Mouse (Mus musculus) brain, adult 2 months (tissue): ENCODE measurements around the gene Dmrtc1b.
"Not testable (repeated sequence)": the region's sequence is repeated elsewhere in the genome, so short reads cannot be mapped to it uniquely, and the experiment has no call there.

Source experiments
- DNase-seq: peaks from one replicate; pipeline ENCODE4 v3.0.0; 2011; ENCODE audit warnings: low read depth, low spot score

Dmrtc1b gene

DNA sequence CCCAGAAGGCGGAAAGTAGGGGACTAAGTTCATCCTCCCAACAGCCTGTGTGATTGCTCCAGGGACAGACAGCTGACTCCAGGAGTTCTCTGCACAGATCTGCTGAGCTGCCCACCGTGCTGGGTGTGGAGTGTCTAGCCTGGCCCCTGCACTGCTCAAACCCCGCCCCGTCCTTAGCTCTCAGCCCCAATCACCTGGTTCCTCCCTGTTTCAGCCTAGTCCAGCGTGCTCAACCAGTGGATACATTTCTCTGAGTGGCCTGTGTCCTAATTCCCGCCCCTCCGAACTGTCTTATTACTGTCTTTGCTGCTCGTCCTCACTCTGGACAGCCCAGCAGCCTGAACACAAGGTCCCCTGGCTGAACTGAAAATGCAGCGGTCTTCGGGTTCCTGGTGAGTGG, at the start of gene Dmrtc1b, which contains the start of gene Gm9112:
Gene Dmrtc1b, plus strand, starts transcription at position 331 of the 400 bp plus-strand sequence.
Gene Gm9112, minus strand, starts transcription at position 101 of the 400 bp plus-strand sequence.
- not testable (repeated sequence) for DNase-seq

DNA sequence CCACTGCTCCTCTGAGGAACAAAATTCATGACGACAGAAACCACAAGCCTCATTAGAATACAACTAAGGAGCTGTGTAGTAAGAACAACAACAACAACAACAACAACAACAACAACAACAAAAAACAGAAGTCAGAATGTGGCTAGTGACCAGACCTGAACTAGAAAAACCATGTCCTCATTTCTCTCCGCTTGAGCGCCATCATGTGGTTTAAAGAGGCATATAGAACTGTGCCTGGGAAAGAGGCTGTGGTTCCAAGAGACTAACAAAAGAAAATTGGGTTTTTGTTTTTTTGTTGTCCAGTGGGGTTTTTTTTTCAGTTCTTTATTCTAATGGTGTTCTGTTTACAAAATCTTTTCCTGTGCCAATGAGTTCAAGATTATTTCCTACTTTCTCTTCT, 47.0 kb upstream of the Dmrtc1b start:
- DNase-seq, result peak; percentile 23

DNA sequence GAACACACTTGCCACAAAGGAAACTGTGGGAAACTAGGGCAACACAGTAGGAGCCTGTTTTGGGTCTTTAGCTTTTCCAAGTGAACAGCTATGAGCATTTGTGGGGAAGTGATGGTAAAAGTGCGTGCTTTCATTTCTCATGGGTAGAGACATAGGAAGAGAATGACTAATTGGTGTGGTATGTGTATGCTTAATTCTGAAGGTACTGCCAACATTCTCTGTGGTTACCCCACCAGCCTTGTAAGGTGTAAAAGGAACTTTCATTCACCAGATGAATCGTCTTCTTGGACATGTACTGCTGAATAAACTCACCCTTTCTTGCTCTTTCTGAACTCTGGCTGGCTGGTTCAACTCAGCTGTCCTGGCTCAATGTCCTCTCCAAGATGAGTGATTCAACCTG, 41.0 kb upstream of the Dmrtc1b start:
- DNase-seq, result no peak

- not testable (repeated sequence) for DNase-seq
Observed at GRCm38 (mm10) chrX:102684706-102685105, 23.0 kb upstream of the Dmrtc1b start.

GRCm38 (mm10) chrX:102686872-102687271, 20.8 kb upstream of the Dmrtc1b start, which contains the start of gene Gm3880:
Gene Gm3880, minus strand, starts transcription at chrX:102686972.
- not testable (repeated sequence) for DNase-seq

DNA sequence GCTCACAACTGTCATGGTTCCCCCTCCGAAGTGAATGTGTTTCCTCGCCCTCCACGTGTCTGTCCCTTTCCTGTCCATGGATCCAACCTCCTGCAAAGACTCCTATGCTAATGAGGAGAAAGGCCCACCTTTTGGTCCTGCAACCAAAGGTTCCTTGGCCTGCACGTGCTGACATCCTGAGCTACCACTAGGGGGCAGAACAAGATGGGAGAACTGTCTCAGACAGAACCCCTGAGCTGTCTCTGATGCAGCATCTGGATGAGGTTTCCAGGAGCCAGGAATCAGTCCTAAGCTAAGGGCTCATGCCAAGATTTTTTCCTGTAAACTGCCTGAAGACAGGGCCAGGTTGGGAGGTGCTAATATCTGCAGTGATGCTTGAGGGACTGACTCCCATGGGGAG, 18.4 kb upstream of the Dmrtc1b start:
- DNase-seq, result peak; percentile 28

DNA sequence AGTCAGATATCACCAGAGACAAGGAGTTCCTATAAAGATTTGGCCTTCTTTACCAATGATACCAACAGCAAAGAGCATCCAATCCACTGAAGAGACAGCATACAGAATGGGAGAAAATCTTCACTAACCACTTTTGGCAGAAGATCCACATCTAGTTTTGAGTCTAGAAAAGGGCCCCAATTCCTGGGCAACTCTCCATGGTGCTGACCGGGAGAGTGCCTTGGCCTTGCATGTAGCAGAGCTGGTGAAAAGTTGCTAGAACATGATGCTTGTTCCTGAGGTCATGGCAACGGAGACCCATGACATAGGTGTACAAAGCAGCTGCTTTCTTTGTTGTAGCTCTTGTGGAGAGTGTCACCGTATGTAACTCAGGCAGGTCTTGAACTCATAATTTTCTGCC, 7.0 kb upstream of the Dmrtc1b start:
- DNase-seq, result not testable (repeated sequence)

- DNase-seq, result not testable (repeated sequence)
Observed at GRCm38 (mm10) chrX:102724226-102724625, 16.6 kb downstream of the Dmrtc1b start.
